Mouse (Mus musculus) ovary, postnatal 10 days (tissue): Measurements from ENCODE around the gene Sgpp2.

ENCODE experiments used
- DNase-seq: peaks from one replicate; pipeline ENCODE4 v3.0.0; 2022; ENCODE audit warnings: low spot score

The Sgpp2 gene

DNA sequence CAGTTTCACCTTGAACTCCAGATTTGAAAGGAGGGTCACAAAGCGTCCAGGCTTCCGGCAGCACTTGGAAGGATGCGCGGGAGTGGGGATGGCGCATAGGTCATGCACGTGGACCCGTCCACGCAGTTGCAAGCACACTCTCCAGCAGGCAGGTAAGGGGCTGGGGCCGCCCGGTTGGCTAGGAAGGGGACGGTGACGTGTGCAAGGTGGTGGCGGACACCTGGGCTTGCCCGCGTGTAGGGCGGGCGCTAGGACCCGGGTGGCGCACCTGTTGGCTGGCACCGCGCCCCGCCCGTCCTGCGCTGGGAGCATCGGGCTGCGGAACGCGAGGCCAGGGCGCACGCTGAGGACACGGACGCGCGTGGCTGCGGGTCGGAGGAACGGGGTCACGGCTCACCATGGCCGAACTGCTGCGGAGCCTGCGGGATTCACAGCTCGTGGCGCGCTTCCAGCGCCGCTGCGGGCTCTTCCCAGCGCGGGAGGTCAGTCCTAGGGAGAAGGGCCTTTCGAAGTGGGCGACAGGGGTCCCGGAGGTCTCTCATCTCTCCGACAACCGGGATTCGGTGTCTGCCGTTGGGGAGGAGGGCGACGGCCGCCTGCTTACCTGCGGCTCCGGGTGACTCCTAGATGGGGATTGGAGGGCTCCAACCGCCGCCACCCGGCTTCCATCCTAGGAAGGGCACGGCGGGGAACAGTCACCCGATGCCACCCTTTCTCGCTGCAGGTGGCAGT lies at the start of gene Sgpp2:
Gene Sgpp2 (plus strand): TSS at position 325 of the 732 bp plus-strand sequence.
- DNase-seq: no peak

DNA sequence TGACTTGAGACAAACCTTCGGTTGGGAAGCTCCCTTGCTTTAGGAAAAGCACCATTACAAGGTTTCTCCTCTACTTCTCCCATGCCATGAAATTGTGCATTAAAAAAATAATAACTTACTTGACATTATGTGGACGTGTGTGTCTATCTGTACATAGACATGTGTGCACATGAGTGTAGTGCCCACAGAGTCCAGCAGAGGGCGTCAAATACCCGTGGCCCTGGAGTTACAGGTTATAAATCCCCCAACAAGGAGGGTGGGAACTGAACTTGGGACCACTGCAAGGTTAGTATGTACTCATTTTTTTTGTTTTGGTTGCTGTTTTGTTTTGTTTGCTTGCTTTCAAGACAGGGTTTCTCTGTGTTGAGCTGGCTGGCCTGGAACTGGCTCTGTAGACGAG lies 42.6 kb upstream of the Sgpp2 start:
- DNase-seq: no peak

- DNase-seq: no peak
Observed at GRCm38 (mm10) chr1:78272915-78273314, 37.2 kb upstream of the Sgpp2 start.

DNA sequence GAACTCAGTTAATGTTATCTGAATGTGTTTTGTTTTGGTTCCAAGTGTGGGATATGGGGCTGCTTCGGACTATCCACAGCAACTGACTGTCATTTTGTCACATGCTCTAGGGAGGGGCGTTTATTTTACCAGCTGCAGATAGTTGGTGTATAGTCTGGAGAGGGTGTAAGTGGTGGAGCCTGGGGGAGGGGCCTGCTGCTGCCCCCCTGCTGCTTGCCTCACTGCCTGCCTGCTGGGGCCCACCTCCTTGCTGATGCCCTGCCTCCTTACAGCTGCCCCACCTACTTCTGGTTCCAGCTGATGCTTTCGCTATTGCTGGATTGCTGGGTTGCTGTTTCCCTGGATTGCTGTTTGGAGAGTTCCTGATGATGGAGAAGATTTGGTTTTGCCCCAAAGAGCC lies 31.0 kb upstream of the Sgpp2 start:
- DNase-seq: no peak

DNA sequence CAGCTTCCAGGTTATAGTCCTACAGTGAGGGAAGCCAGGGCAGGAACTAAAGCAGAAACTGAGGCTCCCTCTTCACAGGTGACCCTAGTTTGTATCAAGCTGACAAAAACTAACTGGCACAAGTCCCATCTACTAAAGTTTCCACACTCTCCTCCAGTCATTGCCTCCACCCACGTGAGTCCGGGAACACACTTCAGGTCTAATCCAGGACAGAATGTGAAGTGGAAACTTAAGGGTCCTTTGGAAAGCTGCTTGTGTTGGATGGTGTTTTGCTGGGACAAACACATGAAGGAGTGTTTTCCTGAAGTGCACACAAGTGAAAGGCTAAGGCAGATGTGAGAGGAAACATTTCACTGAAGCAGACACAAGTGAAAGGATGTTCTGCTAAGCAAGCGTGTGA lies 17.7 kb upstream of the Sgpp2 start:
- DNase-seq: no peak

- no peak for DNase-seq
Observed at GRCm38 (mm10) chr1:78299670-78300225, 10.4 kb upstream of the Sgpp2 start.

GRCm38 (mm10) chr1:78308688-78309087 lies 1.5 kb upstream of the Sgpp2 start:
- no peak for DNase-seq

GRCm38 (mm10) chr1:78309280-78309679 lies 865 bp upstream of the Sgpp2 start:
- DNase-seq: no peak

GRCm38 (mm10) chr1:78310861-78311341 lies 756 bp downstream of the Sgpp2 start:
- DNase-seq: no peak

DNA sequence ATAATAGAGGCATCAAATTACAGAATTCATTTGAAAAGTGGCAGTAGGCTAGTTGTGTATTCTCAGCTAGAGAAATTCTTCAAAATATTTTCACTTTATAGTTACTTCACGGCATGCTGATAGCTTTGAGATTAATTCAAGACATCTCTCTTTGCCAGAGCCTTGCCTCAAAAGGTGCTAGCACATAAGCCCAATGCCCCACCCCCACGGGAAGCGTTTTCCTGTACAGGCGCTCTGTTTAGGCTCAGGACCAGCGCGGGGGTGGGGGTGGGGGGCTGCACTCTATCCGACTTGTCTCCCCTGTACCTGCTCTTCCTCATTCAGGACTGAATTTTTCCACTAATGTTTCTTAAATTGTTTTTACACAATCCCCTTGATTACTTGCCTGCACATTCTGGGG lies 1.3 kb downstream of the Sgpp2 start:
- DNase-seq: no peak

DNA sequence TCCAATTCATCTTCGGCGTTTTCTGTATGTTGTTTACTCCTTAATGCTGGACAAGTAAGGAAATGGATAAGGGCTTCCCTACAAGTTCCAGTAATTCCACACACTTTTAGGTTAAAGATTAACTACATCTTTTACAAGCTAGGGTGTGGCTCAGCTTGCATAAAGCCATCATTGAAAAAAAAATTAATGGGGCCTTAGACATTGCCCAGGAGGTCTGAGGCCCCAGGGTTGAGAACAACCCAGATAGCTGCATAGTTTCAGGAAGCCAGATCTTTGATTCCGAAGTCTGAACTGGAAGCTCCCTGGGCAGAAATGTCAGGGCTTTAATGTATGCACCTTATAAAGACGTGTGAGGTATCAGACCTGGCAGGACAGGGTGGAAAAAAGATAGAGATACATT lies 2.8 kb downstream of the Sgpp2 start:
- no peak for DNase-seq

GRCm38 (mm10) chr1:78313961-78314360 lies 3.8 kb downstream of the Sgpp2 start:
- DNase-seq: no peak

- DNase-seq: no peak
Observed at GRCm38 (mm10) chr1:78318089-78318760, 8.1 kb downstream of the Sgpp2 start.

- no peak for DNase-seq
Observed at GRCm38 (mm10) chr1:78320291-78320690, 10.1 kb downstream of the Sgpp2 start.

DNA sequence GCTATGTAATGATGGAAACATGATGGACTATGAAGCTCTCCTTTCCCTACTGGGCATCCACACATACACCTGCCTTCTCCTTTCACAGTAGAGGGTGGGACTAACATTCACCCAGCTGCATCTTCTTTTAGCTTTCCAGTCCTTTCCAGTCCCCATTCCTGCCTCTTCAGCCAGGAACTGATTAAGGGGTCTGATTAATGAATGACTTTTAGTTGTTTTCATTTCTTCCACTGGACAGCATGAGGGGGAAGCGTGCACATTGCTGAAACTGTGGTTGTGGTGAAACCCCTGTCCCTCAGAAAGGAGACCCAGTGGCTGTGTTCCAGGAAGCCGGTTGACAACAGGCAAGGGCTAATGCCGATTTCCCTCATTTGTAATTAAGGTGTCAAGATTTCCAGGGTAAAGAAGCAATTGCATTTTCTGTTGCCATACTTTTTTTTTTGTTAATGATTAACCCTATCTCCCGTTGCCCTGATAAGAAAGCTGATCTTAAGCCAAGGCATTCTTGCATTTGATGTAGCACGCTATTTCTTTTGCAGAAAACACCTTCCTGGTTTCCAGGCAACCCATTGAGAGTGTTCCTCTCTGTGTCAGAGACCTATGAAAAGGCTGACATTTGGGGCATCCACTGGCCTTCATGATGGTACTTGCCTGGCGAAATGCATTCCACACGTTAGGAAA lies 12.1 kb downstream of the Sgpp2 start:
- no peak for DNase-seq

DNA sequence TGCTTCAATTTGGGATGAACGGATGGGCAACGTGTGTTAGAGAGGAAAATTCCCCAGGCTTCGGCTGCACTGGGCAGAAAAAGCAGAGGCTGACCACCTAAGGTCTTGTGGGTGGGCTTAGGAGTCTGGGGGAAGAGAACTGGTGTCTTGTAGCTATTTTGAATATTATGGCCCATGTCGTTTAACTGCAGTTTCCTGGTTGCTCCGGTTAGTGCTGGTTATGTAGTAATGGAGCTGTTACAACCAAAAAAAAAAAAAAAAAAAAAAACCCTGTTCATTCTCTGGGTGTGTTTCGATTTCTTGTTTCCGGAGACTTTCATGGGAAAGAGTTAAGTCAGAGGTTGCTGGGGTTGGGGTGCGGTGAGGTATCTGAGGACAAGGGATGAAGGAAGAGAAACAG lies 12.7 kb downstream of the Sgpp2 start:
- DNase-seq: no peak

GRCm38 (mm10) chr1:78324044-78324443 lies 13.9 kb downstream of the Sgpp2 start:
- no peak for DNase-seq

DNA sequence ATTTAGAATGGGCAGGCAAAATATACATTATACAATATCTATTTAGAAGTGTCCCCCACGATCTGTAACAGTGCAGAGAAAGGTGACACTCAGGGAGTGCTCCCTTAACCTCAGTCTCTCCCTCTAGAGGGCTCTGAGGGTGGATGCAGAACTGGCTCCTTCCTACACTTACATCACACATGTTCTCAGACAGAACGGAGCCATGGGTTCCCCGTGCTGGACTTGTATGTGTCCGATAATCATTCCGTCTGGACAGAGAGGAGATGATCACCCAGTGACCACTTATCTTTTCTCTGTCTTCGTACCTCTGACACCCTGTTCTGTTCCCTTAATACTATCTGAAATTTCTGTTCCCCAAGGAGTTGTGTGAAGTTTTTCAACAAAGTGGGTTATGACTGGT lies 15.7 kb downstream of the Sgpp2 start:
- no peak for DNase-seq

GRCm38 (mm10) chr1:78328646-78329045 lies 18.5 kb downstream of the Sgpp2 start:
- no peak for DNase-seq

DNA sequence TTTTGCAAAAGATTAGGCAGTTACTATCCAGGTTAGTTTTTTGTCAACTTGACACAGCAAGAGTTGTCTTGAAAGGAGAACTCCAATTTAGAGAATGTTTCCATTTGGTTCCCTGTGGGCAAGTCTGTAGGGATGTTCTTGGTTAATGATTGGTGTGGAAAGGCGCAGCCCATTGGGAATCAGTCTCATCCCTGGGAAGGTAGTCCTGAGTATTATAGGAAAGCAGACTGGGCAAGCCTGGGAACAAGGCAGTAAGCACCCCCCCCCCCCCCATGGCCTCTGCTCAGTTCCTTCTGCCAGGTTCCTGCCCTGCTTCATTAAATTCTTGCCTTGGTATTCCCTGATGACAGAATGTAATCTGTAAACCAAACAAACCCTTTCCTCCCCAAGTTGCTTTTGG lies 19.7 kb downstream of the Sgpp2 start:
- DNase-seq: no peak

GRCm38 (mm10) chr1:78330620-78331158 lies 20.5 kb downstream of the Sgpp2 start:
- DNase-seq: no peak

DNA sequence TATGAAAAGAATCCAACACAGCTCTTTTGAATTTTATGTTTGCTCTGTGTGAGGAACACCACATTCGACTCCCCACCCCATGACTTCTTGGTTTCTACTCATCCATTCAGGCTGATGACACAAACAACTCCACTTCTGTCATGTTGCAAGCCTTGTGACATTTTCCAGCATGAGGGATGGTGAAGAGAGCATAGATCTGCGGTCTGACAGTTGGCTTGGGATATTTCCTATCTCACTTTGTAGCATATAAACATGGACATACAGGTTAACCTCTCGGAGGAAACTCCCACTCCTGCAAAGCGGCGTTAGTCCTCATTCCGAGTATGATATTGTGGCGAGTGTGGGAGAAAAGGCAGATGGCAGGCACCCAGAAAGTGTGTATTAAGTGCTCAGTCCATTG lies 27.6 kb downstream of the Sgpp2 start:
- DNase-seq: no peak

GRCm38 (mm10) chr1:78338212-78338611 lies 28.1 kb downstream of the Sgpp2 start:
- DNase-seq: no peak
